Mouse (Mus musculus): ENCODE results near the gene B3galt4.
"Not testable (repeated sequence)": the region's sequence is repeated elsewhere in the genome, so short reads cannot be mapped to it uniquely, and the experiment has no call there.

GRCm38 (mm10) chr17:33982136-33982535 lies 30.8 kb upstream of the B3galt4 start:
- peak; percentile 69 for TF ChIP-seq CTCF (IDR thresholded peaks at IDR 0.05; ENCODE audit: insufficient read depth, low read depth, low read length)
- TF ChIP-seq POLR2A (IDR thresholded peaks at IDR 0.05; ENCODE audit: insufficient read depth, low read depth, low read length) = not testable (repeated sequence)

Data from olfactory bulb, adult 2 months (tissue).